Mouse (Mus musculus) granulocyte monocyte progenitor cell, adult 5-6 weeks (primary cell): ENCODE data around the gene Leng1. TPM values are rescaled to one million over a fixed set of nuclear protein-coding genes. Genes with fewer than 3 reads are reported as not detected.

Experiments
- ATAC-seq: replicated peaks from 2 replicates; pipeline ENCODE4 v1.8.0; 2016; ENCODE audit warnings: mild to moderate bottlenecking, moderate TSS enrichment, inconsistent platforms; ENCODE audit not compliant: poor library complexity, severe bottlenecking
- total RNA-seq, 2 experiments: library from RNA; stranded (forward) in 1 of 2; stranded (reverse) in 1 of 2; fragments of 200-712, 200-1000 nt in 1 of 2; fragments of >200 nt in 1 of 2; fragmentation: Nextera tagmentation in 1 of 2; gene quantifications; 2 replicates each; pipeline ENCODE4 v1.2.3; 2014 to 2017

The Leng1 gene
- total RNA-seq, 2 experiments from 2014 or later, result 4.7 to 6.6 TPM

DNA sequence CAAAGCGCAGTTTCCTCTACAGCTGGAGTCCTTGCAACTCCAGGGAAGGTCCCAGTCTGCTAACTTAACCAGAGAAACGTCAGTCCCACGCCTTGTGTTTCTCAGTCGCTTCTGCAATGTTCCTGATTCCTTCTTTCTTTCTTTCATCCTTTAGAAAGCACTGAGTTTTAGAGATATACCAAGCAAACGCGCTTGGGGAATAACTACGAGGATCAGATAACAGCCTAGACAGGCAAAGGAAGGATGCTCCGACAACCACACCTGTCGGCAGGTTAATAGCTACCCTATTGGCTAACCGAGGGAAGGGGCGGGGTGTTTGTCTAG lies 21.3 kb downstream of the Leng1 start:
- no peak for ATAC-seq

DNA sequence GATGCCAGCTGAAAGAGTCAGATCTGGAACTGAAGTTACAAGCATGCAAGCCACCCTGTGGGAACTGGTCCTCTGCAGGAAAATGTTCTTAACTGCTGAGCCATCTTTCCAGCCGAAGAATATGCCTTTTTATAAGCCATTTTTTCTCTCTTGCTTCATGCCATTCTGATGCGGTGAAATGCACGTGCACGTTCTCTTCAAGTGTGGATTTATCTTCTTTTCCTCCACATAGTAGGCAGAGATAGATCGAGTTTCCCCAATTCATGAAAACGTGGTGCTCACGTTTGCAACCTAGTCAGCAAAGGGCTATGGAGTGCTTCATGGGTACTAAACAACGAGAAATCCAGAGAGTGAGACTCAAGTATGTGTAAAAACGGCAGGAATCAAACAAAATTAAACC lies 21.8 kb downstream of the Leng1 start:
- no peak for ATAC-seq

DNA sequence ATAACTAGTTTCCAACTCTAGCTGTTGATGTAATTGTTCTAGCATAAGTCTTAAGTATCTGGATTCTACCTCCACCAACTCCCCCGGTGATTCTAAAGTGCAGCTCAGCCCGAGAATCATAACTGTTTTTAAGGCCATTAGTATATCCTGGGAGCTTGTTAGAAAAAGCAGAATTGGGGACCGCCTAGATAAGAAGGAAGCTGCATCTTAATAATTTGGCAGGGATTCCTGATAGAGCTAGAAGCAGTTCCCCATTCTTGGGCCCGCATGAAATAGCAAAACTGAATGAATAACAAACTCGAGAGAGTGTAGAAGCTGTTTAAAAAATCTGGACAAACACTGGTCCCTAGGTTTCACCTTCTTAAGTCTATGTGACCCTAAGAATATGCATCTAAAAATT lies 22.2 kb downstream of the Leng1 start:
- no peak for ATAC-seq

DNA sequence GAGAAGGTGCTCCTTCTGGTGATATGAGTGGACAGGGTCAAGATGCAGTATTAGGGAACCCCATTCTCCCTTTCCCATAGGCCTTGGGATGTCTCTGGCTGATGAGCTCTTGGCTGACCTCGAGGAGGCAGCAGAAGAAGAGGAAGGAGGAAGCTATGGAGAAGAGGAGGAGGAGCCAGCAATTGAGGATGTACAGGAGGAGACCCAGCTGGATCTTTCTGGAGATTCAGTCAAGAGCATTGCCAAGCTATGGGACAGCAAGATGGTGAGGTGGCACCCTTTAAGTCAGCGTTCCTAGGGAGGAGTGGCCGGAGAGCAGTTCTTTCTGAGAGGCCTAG lies 35.2 kb downstream of the Leng1 start:
- ATAC-seq, result peak; percentile 54

DNA sequence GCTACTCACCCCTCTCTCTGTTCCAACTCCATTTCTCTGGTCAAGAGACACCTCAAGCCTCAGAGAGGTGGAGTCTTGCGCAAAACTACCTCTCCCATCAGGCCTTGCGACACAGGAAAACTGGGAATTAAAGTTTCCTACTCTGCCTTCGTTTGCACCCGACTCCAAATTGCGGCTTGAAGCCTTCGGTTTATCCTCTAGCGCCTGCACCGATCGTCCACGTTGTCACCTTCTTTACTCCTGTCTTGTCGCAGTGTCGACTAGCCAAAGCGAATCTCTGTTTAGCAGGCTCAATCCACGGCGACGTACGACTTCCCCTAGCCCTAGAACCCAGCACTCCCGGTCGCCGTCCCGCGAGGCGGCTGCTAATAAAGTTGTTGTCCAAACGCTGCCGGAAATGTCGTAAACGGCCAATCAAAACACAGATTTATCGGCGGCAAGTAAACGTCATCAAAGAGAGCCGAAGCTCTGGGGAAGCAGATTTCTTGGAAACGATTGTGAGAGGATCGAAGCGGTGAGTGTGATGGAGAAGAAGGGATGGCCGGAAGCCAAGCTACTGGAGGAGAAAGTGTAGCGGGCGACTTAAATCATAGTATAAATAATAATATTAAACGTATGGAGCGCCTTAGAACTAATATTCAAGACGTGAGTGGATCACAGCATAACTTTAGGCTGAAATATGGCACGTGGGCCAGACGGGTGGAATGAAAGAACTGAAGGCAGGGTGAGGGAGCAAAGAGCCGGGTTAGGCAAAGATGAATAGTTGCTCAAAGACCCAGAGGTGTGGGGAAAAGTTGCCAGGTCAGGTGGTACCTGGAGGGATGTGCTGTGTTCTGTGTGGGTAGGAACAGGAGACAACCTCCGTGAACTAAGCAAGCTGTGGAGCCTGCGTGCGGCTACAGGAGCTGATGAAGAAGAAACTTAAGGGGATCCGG lies 35.8 kb downstream of the Leng1 start, which contains the start of the genes Tfpt and Prpf31:
Gene Tfpt (minus strand): TSS at position 387 of the 935 bp plus-strand sequence.
Gene Prpf31 (plus strand): TSS at position 443 of the 935 bp plus-strand sequence.
- ATAC-seq, result peak; percentile 87

DNA sequence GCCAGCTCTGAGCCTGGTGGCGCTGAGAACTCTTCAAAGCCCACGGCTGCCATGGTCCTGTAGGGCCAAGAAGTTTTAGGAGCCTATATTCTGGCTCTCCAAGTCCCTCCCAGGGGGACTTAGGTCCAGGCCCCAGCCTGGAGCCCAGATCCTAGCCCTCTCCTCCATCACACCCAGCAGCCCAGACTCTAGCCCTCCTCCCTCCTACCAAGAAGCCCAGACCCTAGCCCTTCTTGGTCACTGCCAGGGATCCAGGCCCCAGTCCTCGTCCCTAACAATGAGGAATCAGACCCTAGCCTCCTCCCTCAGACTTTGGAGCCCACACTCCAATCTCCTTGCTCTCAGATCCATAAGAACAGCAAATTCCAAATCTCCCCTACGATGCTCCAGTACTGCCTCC lies 36.6 kb downstream of the Leng1 start:
- peak; percentile 5; the same call in 1 of the 2 replicates for ATAC-seq

DNA sequence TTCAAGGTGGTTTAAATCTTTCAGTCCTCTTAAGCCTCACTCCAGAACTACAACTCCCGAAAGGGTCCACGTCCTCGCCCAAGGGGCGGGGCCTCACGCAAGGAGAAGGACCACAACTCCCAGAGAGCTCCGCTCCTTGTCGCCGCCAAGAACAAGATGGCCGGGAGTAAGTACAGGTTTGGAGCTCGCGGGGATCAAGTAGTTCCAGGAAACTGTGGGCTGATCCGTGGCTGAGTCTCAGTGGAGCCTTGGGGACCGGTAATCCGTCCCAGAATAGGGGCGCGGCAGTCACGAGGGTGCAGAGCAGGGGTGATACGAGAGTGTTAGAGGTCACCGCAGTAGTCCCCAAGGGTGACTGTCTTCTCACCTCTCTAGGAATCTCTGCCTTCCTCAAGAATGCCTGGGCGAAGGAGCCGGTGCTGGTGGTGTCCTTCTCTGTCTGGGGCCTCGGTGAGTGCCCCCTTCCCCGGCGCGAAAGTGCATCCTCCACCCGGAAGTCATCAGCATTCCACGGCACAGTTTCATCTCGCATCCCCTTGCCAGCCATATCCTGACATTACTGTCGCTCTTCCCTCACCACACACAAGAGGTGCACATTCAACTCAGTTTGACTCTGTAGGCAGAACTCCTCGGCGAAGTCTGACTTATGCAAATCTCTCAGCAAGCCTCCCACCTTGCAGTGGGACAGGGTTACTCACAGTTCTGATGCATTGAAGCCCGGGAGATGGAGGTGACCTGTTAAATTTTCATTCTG lies 48.2 kb downstream of the Leng1 start, which contains the start of gene Ndufa3:
Gene Ndufa3 (plus strand): TSS at position 132 of the 754 bp plus-strand sequence.
- ATAC-seq, result peak; percentile 97

DNA sequence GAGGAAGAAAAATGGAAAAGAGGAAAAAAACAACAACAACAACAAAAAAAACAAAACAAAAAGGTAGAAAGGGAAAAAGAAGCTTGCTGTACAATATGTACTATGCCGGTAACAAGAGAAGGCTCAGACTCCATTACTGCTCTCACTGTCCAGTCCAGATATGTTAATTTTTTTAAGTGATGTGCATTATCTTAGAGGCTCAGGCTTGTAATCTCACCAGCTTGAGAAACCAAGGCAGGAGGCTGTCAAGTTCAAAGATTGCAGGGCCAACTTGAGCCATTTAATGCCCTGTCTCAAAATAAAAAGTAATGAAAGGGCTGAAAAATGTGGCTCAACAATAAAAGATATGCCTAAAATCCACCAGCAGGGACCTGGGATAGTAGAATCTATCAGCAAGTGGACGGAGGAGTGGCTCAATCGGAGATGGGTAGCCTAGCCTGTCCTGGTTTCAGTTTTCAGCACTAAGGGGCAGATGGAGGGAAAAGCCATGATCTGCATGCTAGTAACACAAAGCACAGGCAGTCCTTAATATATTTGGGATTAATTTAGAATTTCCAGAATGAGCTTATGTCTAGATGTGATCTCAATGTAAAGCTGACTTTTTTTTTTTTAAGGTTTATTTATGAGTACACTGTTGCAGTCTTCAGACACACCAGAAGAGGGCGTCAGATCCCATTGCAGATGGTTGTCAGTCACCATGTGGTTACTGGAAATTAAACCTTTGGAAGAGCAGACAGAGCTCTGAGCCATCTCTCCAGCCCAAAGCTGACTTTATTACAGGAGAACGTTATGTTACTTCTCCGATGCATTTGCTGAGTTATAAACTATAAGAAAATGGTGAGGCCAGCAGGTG lies 49.0 kb downstream of the Leng1 start:
- peak; percentile 3; the same call in 1 of the 2 replicates for ATAC-seq

DNA sequence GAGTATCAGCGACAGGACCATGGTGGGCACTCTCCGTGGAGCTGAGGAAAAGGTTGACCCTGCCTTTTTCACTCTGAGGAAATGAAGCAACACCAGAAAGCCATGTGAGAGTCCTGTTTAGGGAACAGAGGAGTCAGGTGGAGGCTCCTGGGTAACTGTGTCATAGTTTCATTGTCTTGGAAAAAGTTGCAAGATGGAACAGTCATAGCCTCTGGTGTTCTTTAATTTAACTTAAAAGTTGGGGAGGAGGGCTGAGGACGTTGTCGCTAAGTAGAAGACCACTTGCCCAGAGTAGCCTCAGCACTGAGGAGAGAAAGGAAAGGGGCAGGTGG lies 49.6 kb downstream of the Leng1 start, which contains the start of gene Oscar:
Gene Oscar (minus strand): TSS at position 101 of the 332 bp plus-strand sequence.
- peak; percentile 15; the same call in 1 of the 2 replicates for ATAC-seq

DNA sequence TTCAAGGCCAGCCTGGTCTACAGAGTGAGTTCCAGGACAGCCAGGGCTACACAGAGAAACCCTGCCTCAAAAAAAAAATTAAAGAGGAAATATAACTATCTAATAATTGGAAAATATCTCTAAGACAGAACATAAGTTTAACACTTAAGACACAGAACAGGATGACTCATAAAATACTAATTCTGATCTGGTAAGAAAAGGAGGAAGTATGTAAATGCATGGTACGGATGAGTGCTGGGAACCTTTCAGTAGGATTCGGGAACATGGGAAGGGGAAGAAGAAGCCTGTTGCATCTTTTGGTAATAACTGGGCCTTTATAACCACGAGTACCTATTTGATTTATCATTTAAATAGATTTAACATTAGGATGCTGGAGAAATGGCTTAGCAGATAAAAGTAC lies 51.6 kb downstream of the Leng1 start:
- ATAC-seq, result no peak

DNA sequence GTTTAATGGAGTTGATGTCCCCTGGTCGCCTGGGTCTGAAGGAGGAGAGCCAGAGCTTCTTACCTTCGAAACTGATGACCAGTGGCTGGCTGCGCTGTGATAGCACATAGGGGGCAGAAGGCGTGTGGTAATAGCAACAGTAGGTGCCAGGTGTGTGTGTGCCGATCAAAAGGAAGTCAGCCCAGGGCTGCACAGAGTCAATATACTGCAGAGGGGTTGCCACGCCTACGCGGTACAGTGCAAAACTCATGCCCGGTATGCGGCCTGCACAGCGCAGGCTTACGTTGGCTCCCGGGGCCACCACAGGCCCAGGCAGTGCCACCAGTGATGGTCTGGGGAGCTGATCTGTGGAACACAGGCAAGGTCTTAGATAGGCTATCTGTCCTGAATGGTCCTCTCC lies 54.6 kb downstream of the Leng1 start:
- ATAC-seq, result no peak

DNA sequence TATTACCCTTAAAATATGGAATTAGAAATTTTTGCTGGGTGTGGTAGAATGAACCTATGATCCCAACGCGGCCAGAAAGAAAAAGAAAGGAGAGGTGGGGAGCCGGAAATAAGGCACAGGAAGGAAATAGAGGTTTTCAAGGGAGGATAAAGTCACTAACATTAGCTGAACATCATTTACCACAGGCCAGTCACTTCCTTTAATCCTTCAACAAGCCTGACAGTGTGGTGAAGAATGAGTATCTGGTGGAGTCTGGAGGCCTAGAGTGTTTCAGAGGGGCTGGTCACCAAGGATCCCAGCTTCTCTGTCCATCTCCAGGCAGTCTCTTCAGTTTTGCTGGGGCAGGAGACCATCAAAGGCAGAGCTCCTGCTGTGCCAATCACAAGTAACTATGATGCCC lies 55.2 kb downstream of the Leng1 start:
- ATAC-seq, result peak; percentile 43; the same call in 1 of the 2 replicates

Other genes with a start within 250 kb of the Leng1 start
- not detected in 2 replicates for gene Cacng6, start 241.6 kb downstream of the Leng1 start, total RNA-seq (2014; fragmentation: Nextera tagmentation)
- gene Cacng6, start 241.6 kb downstream of the Leng1 start, total RNA-seq (2017), result not detected in 2 replicates
- gene Tarm1, start 163.2 kb downstream of the Leng1 start, total RNA-seq (2014; fragmentation: Nextera tagmentation), result not detected in 2 replicates
- gene Tarm1, start 163.2 kb downstream of the Leng1 start, total RNA-seq (2017), result 0.41 and 0.95 TPM in 2 replicates
- gene Oscar, start 49.7 kb downstream of the Leng1 start, total RNA-seq (2014; fragmentation: Nextera tagmentation), result not detected in 2 replicates
- not detected in 2 replicates for gene Oscar, start 49.7 kb downstream of the Leng1 start, total RNA-seq (2017)
- 395 and 454 TPM in 2 replicates for gene Ndufa3, start 48.5 kb downstream of the Leng1 start, total RNA-seq (2014; fragmentation: Nextera tagmentation)
- 132 and 210 TPM in 2 replicates for gene Ndufa3, start 48.5 kb downstream of the Leng1 start, total RNA-seq (2017)
- 32.8 and 33.8 TPM in 2 replicates for gene Tfpt, start 35.9 kb downstream of the Leng1 start, total RNA-seq (2014; fragmentation: Nextera tagmentation)
- 32.5 and 36.8 TPM in 2 replicates for gene Tfpt, start 35.9 kb downstream of the Leng1 start, total RNA-seq (2017)
- 47.8 and 91.0 TPM in 2 replicates for gene Prpf31, start 35.9 kb downstream of the Leng1 start, total RNA-seq (2014; fragmentation: Nextera tagmentation)
- gene Prpf31, start 35.9 kb downstream of the Leng1 start, total RNA-seq (2017), result 123 and 132 TPM in 2 replicates
- 138 and 156 TPM in 2 replicates for gene Cnot3, start 20.6 kb downstream of the Leng1 start, total RNA-seq (2014; fragmentation: Nextera tagmentation)
- gene Cnot3, start 20.6 kb downstream of the Leng1 start, total RNA-seq (2017), result 19.0 and 22.7 TPM in 2 replicates
- gene Tmc4, start 11.7 kb upstream of the Leng1 start, total RNA-seq (2014; fragmentation: Nextera tagmentation), result 4.7 and 11.5 TPM in 2 replicates
- gene Tmc4, start 11.7 kb upstream of the Leng1 start, total RNA-seq (2017), result 2.2 and 2.3 TPM in 2 replicates
- gene Tsen34, start 27.0 kb upstream of the Leng1 start, total RNA-seq (2014; fragmentation: Nextera tagmentation), result 21.2 and 28.7 TPM in 2 replicates
- gene Tsen34, start 27.0 kb upstream of the Leng1 start, total RNA-seq (2017), result 31.6 and 37.5 TPM in 2 replicates
- 63.5 and 76.3 TPM in 2 replicates for gene Mboat7, start 27.7 kb upstream of the Leng1 start, total RNA-seq (2014; fragmentation: Nextera tagmentation)
- gene Mboat7, start 27.7 kb upstream of the Leng1 start, total RNA-seq (2017), result 22.6 and 38.3 TPM in 2 replicates
- 3,458 and 3,628 TPM in 2 replicates for gene Rps9, start 38.2 kb upstream of the Leng1 start, total RNA-seq (2014; fragmentation: Nextera tagmentation)
- 1,516 and 1,598 TPM in 2 replicates for gene Rps9, start 38.2 kb upstream of the Leng1 start, total RNA-seq (2017)
- gene Pirb, start 54.6 kb upstream of the Leng1 start, total RNA-seq (2014; fragmentation: Nextera tagmentation), result 3.8 TPM in 1 of 2 replicates, not detected in the other
- 3.1 and 3.3 TPM in 2 replicates for gene Pirb, start 54.6 kb upstream of the Leng1 start, total RNA-seq (2017)
- not detected in 2 replicates for gene Gm15448, start 159.8 kb upstream of the Leng1 start, total RNA-seq (2014; fragmentation: Nextera tagmentation)
- gene Gm15448, start 159.8 kb upstream of the Leng1 start, total RNA-seq (2017), result 0.52 TPM in 1 of 2 replicates, not detected in the other
- gene Pira2, start 179.2 kb upstream of the Leng1 start, total RNA-seq (2014; fragmentation: Nextera tagmentation), result 0.43 TPM in 1 of 2 replicates, not detected in the other
- 0.60 and 1.9 TPM in 2 replicates for gene Pira2, start 179.2 kb upstream of the Leng1 start, total RNA-seq (2017)
- gene Gm14548, start 232.3 kb upstream of the Leng1 start, total RNA-seq (2014; fragmentation: Nextera tagmentation), result 1.4 TPM in 1 of 2 replicates, not detected in the other
- 1.7 TPM in 1 of 2 replicates, not detected in the other for gene Gm14548, start 232.3 kb upstream of the Leng1 start, total RNA-seq (2017)
- not detected in 2 replicates for gene Lilra6, start 249.7 kb upstream of the Leng1 start, total RNA-seq (2014; fragmentation: Nextera tagmentation)
- 1.6 TPM in 1 of 2 replicates, not detected in the other for gene Lilra6, start 249.7 kb upstream of the Leng1 start, total RNA-seq (2017)